Mouse (Mus musculus): Measurements from ENCODE around the gene Gm49368. TPM values are rescaled to one million over a fixed set of nuclear protein-coding genes. Genes with fewer than 3 reads are reported as not detected.
"Not testable (repeated sequence)": the region's sequence is repeated elsewhere in the genome, so short reads cannot be mapped to it uniquely, and the experiment has no call there.

Gene Gm49368
- total RNA-seq, 1 experiment from 2014 or later: not detected

DNA sequence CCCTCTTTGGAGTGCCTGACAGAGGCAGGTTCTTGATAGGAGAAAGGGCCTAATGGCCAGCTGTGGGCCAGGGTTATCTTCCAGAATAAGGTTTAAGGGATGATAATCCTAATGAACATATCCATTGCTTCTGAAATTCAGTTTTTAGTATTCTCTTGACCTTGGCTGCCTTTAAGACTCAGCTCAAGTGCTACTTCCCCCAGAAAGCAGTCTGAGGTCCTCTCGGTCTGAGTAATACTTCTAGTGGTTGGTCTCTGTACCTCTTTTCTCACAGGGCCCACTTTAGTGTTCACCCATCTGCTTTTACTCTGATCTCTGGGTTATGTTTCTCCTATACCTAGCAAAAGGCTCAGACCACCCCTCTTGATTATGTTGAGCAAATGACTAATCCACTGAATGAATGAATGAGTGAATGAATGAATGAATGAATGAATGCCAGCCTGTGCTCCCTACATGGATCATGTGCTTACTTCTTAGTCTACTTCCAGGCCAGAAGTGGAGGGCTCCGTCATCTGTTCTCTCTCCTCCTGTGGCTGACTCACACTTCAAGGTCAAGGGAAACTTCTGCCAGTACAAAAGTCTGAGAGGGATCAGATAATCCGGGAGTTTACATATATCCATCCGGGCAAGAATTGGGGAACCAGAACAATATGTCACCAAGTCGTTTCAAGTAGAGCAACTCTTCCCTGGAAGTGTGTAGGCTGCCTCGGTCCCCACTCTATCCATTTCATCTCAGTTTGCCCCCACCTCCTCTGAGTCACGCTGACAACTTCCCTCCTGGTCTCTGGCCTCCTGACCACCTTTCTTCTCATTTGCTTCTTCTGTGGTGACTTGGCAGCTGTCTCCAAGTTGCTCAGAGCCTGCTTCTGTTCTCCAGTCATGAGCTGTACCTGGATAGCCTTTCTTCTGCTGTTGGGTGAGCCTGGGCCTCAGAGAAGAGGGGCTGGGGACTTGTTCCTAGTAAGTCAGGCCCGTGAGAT, 66.5 kb downstream of the Gm49368 start, which contains the start of gene Itgax:
Itgax (plus strand) TSS at position 807 of the 980 bp plus-strand sequence.
- DNase-seq: peak; percentile 57

- no peak for DNase-seq
Measured at GRCm38 (mm10) chr7:128132148-128132547, 69.7 kb downstream of the Gm49368 start.

DNA sequence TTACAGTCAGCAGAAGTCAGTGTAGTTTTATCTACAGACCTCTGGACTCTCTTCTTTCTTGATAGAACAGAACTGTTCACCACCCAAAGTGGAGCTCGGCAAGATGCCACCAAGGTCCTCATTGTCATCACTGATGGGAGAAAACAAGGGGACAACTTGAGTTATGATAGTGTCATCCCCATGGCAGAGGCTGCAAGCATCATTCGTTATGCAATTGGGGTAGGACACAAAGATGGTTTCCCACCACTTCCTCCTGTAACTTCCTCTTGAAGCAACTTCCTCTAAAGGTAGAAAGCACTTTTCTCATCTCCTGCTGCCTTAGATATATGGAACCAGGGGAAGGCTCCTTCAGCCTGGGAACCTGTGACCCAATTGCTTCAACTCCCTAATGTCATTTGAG, 71.1 kb downstream of the Gm49368 start:
- no peak for DNase-seq

GRCm38 (mm10) chr7:128136927-128137326, 74.4 kb downstream of the Gm49368 start:
- no peak for DNase-seq

- DNase-seq: no peak
Measured at GRCm38 (mm10) chr7:128139611-128140010, 77.1 kb downstream of the Gm49368 start.

GRCm38 (mm10) chr7:128150970-128151369, 88.5 kb downstream of the Gm49368 start:
- DNase-seq: no peak

GRCm38 (mm10) chr7:128154076-128154475, 91.6 kb downstream of the Gm49368 start, which contains the start of gene Itgad:
Gene Itgad, plus strand, starts transcription at chr7:128154376.
- no peak for DNase-seq

DNA sequence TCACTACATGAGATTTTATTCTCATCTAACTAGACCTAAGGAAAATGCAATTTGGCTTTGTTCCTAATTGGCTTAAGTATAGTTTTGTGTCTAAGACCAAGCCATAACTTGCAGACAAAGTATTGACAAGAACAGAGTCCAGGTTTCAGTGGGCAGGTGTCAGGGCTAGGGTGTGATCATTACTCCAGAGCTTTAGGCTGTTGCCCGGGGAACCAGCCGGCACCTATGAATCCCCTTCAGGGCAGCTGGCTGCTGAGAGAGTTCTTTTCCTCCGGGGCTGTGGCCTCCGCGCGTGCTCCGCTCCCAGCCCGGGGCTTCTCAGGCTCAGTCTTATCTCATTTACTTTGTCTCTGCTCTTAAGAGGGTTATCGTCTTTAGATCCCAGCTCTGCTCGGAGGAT, 92.4 kb downstream of the Gm49368 start:
- peak; percentile 11 for DNase-seq

- DNase-seq: not testable (repeated sequence)
Measured at GRCm38 (mm10) chr7:128158688-128159354, 96.3 kb downstream of the Gm49368 start.

- no peak for DNase-seq
Measured at GRCm38 (mm10) chr7:128164001-128164400, 101.5 kb downstream of the Gm49368 start.

GRCm38 (mm10) chr7:128166391-128166790, 103.9 kb downstream of the Gm49368 start:
- DNase-seq: no peak

DNA sequence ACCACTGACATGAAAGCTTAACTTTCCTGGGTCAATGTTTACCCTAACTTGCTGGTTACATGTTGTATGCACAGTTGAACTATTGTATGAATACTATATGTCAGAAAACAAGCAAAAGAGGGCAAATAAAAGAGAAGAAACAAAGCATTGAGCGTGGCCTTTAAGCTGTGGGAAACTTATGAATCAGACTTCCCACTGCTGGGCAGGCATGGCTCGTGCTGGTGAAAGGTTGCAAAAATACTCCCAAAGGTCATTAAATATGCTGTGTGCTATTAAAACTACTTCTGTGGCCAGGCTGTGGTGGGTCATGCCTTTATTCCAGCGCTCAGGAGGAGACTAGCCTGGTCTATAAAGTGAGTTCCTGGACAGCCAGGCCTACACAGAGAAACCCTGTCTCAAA, 107.5 kb downstream of the Gm49368 start:
- no peak for DNase-seq

Other genes starting within 250 kb of the Gm49368 start
- gene Stx4a, start 238.4 kb upstream of the Gm49368 start, total RNA-seq (2021): 84.5 and 85.0 TPM in 2 replicates
- 7.8 and 9.9 TPM in 2 replicates for gene Stx1b, start 238.1 kb upstream of the Gm49368 start, total RNA-seq (2021)
- gene Zfp646, start 186.5 kb upstream of the Gm49368 start, total RNA-seq (2021): 32.1 and 36.7 TPM in 2 replicates
- 8.3 and 12.0 TPM in 2 replicates for gene Zfp668, start 185.9 kb upstream of the Gm49368 start, total RNA-seq (2021)
- 0.70 and 0.94 TPM in 2 replicates for gene Prss53, start 171.7 kb upstream of the Gm49368 start, total RNA-seq (2021)
- not detected in 2 replicates for gene Gm21974, start 167.2 kb upstream of the Gm49368 start, total RNA-seq (2021)
- gene Vkorc1, start 167.1 kb upstream of the Gm49368 start, total RNA-seq (2021): 60.7 and 92.8 TPM in 2 replicates
- gene Bckdk, start 158.6 kb upstream of the Gm49368 start, total RNA-seq (2021): 130 and 135 TPM in 2 replicates
- gene Kat8, start 150.2 kb upstream of the Gm49368 start, total RNA-seq (2021): 24.0 and 25.5 TPM in 2 replicates
- 0.22 and 0.30 TPM in 2 replicates for gene Prss8, start 132.6 kb upstream of the Gm49368 start, total RNA-seq (2021)
- gene Prss36, start 116.0 kb upstream of the Gm49368 start, total RNA-seq (2021): 12.5 and 13.1 TPM in 2 replicates
- gene Fus, start 95.2 kb upstream of the Gm49368 start, total RNA-seq (2021): 275 and 322 TPM in 2 replicates
- 3.4 and 10.1 TPM in 2 replicates for gene Pycard, start 68.8 kb upstream of the Gm49368 start, total RNA-seq (2021)
- gene Trim72, start 58.7 kb upstream of the Gm49368 start, total RNA-seq (2021): not detected in 2 replicates
- 4.2 and 6.4 TPM in 2 replicates for gene Itgam, start within 50 bp of the Gm49368 start, total RNA-seq (2021)
- gene Itgax, start 66.9 kb downstream of the Gm49368 start, total RNA-seq (2021): 0.41 and 2.1 TPM in 2 replicates
- gene Itgad, start 91.7 kb downstream of the Gm49368 start, total RNA-seq (2021): 0.45 and 0.93 TPM in 2 replicates
- not detected in 2 replicates for gene Cox6a2, start 143.7 kb downstream of the Gm49368 start, total RNA-seq (2021)
- 16.2 and 18.7 TPM in 2 replicates for gene Armc5, start 174.7 kb downstream of the Gm49368 start, total RNA-seq (2021)
- gene 9130023H24Rik, start 175.3 kb downstream of the Gm49368 start, total RNA-seq (2021): 6.9 and 7.2 TPM in 2 replicates
- 30.0 and 32.3 TPM in 2 replicates for gene Tgfb1i1, start 184.1 kb downstream of the Gm49368 start, total RNA-seq (2021)
- gene Slc5a2, start 203.0 kb downstream of the Gm49368 start, total RNA-seq (2021): not detected in 2 replicates
- 25.9 and 26.3 TPM in 2 replicates for gene BC017158, start 235.5 kb downstream of the Gm49368 start, total RNA-seq (2021)